Mouse (Mus musculus) heart, adult 2 months (tissue): ENCODE measurements around the gene Tyro3.

Source experiments
- EP300 ChIP-seq: fragments of 200-500 bp; IDR thresholded peaks from 2 replicates; pipeline ENCODE4 v1.6.1; 2011; ENCODE audit warnings: low read depth, low read length, control low read depth; ENCODE audit not compliant: insufficient read depth
- POLR2A ChIP-seq: fragments of 200-500 bp; IDR thresholded peaks from 2 replicates; pipeline ENCODE4 v1.6.1; 2011; ENCODE audit warnings: mild to moderate bottlenecking, low read depth, low read length, control low read depth; ENCODE audit not compliant: insufficient read depth

DNA sequence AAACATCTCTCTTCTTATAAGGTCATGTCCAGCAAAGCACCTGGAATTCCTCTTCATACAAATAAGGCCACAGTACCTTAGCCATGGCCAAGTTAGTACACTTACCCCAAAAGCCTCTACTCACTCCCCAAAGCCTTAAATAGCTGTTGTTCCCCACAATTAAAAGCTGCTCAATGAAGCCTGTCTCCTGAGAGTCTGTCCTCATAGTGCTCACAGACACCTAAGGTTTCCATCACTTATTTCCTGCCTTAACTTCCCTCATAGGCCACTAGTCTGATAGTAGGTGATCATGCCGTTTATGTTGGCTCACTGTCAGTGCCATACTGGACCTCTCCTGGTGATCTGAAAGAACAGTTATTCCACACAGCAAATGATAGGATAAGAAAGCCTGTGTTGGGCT is 35.3 kb upstream of the Tyro3 start:
- no peak for TF ChIP-seq POLR2A
- no peak for TF ChIP-seq EP300
